Mouse (Mus musculus) spleen, adult 2 months (tissue): ENCODE measurements around the gene Slc31a1.

Source experiments
- CTCF ChIP-seq: fragments of 200-500 bp; IDR thresholded peaks from 2 replicates; pipeline ENCODE4 v1.5.1; 2011; ENCODE audit warnings: mild to moderate bottlenecking, inconsistent platforms; ENCODE audit not compliant: insufficient read depth, insufficient read length, insufficient replicate concordance; ENCODE audit errors: extremely low read depth
- POLR2A ChIP-seq: fragments of 200-500 bp; IDR thresholded peaks from 2 replicates; pipeline ENCODE4 v1.6.1; 2011; ENCODE audit warnings: low read depth, low read length, inconsistent platforms

GRCm38 (mm10) chr4:62383752-62384151 lies 23.2 kb downstream of the Slc31a1 start:
- TF ChIP-seq CTCF (no peak), POLR2A (no peak)
